Mouse (Mus musculus): ENCODE results near the gene Dmxl2. TPM values are rescaled to one million over a fixed set of nuclear protein-coding genes. Genes with fewer than 3 reads are reported as not detected.

The Dmxl2 gene
- polyA plus RNA-seq (2014; fragmentation: Illumina TruSeq; extraction: RNeasy Lipid Tissue Mini Kit (QIAGEN cat#74804); ENCODE audit: low replicate concordance), result 6.5 TPM

GRCm38 (mm10) chr9:54501453-54502110, at the start of gene Dmxl2:
TSS of gene Dmxl2 (minus strand) at chr9:54501626.

GRCm38 (mm10) chr9:54538684-54539083, 37.3 kb upstream of the Dmxl2 start, which contains the start of gene Sh2d7:
TSS of gene Sh2d7 (plus strand) at chr9:54538984.

Other genes starting within 250 kb of the Dmxl2 start
- not detected for gene Cyp19a1, start 233.5 kb downstream of the Dmxl2 start, polyA plus RNA-seq (2014; fragmentation: Illumina TruSeq; extraction: RNeasy Lipid Tissue Mini Kit (QIAGEN cat#74804); ENCODE audit: low replicate concordance)
- not detected for gene Gldn, start 215.1 kb downstream of the Dmxl2 start, polyA plus RNA-seq (2014; fragmentation: Illumina TruSeq; extraction: RNeasy Lipid Tissue Mini Kit (QIAGEN cat#74804); ENCODE audit: low replicate concordance)
- gene Sh2d7, start 37.4 kb upstream of the Dmxl2 start, polyA plus RNA-seq (2014; fragmentation: Illumina TruSeq; extraction: RNeasy Lipid Tissue Mini Kit (QIAGEN cat#74804); ENCODE audit: low replicate concordance), result 1.2 TPM
- not detected for gene Cib2, start 58.6 kb upstream of the Dmxl2 start, polyA plus RNA-seq (2014; fragmentation: Illumina TruSeq; extraction: RNeasy Lipid Tissue Mini Kit (QIAGEN cat#74804); ENCODE audit: low replicate concordance)
- 420 TPM for gene Idh3a, start 84.7 kb upstream of the Dmxl2 start, polyA plus RNA-seq (2014; fragmentation: Illumina TruSeq; extraction: RNeasy Lipid Tissue Mini Kit (QIAGEN cat#74804); ENCODE audit: low replicate concordance)
- not detected for gene Acsbg1, start 160.2 kb upstream of the Dmxl2 start, polyA plus RNA-seq (2014; fragmentation: Illumina TruSeq; extraction: RNeasy Lipid Tissue Mini Kit (QIAGEN cat#74804); ENCODE audit: low replicate concordance)
- 8.9 TPM for gene Dnaja4, start 197.2 kb upstream of the Dmxl2 start, polyA plus RNA-seq (2014; fragmentation: Illumina TruSeq; extraction: RNeasy Lipid Tissue Mini Kit (QIAGEN cat#74804); ENCODE audit: low replicate concordance)
- 64.7 TPM for gene Wdr61, start 232.9 kb upstream of the Dmxl2 start, polyA plus RNA-seq (2014; fragmentation: Illumina TruSeq; extraction: RNeasy Lipid Tissue Mini Kit (QIAGEN cat#74804); ENCODE audit: low replicate concordance)

Data from small intestine, adult 10 weeks (tissue).